Mouse (Mus musculus) cerebellum, adult 2 months (tissue): ENCODE results near the gene Gm17387.

Experiments
- CTCF ChIP-seq: fragments of 200-500 bp; IDR thresholded peaks from 2 replicates; pipeline ENCODE4 v1.5.1; 2011; ENCODE audit warnings: low read depth, mild to moderate bottlenecking, control low read depth, low read length, moderate library complexity, borderline replicate concordance; ENCODE audit not compliant: insufficient read depth
- POLR2A ChIP-seq: fragments of 200-500 bp; IDR thresholded peaks from 2 replicates; pipeline ENCODE4 v1.6.1; 2011; ENCODE audit warnings: low read length, control low read depth, borderline replicate concordance; ENCODE audit not compliant: insufficient read depth

GRCm38 (mm10) chr7:140981704-140982103 lies 47.2 kb upstream of the Gm17387 start:
- TF ChIP-seq POLR2A = no peak
- TF ChIP-seq CTCF = no peak
